Mouse (Mus musculus): ENCODE data around the gene Lrfn2.

Gene Lrfn2

DNA sequence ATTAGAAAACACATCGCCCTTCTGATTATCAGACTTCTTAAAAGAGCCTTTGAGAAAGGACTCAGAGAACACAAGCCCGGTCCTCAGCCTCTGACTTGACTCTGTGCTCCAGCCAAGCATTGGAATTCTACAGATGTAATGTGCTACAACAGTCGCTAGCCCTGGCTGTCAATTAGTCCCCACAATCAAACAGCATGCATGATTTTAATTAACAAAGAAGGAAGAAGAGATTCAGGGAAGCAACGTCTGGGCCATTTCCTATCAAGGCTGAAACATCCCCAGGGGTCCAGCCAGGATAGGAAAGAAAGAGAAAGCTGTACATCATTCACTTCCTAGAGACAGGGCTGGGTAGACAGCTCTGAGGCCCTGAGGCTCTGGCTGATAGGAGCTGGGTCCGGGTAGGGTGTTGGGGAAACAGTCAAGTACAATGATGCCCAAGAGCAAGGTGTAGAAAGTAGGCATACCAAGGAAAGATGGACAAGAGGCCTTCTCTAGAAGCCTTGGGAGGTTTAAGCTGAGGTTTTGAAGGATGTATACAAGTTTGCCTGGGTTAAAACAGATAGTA is 101.6 kb downstream of the Lrfn2 start:
- no peak for DNase-seq (ENCODE audit: low spot score in 2 of 2)

DNA sequence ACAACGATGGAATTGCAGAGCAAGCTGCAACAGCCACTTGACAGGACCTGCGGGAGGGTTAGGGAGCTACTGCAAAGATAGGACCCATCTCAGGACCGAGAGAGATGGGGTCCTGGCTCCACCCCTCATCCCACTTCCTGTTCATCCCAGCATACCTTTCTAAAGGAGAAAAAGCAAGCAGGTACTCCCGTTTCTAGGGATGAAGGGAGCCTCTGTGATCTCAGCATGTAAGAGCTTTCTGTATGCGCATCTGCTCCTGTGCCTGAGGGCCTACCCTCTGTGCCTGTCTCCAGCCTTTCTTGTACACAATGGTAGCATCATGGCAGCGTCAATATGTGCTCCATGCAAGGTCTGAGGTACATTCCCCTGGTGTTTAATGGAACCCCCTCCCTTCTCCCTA is 102.9 kb downstream of the Lrfn2 start:
- DNase-seq (ENCODE audit: low spot score in 2 of 2), result no peak

DNA sequence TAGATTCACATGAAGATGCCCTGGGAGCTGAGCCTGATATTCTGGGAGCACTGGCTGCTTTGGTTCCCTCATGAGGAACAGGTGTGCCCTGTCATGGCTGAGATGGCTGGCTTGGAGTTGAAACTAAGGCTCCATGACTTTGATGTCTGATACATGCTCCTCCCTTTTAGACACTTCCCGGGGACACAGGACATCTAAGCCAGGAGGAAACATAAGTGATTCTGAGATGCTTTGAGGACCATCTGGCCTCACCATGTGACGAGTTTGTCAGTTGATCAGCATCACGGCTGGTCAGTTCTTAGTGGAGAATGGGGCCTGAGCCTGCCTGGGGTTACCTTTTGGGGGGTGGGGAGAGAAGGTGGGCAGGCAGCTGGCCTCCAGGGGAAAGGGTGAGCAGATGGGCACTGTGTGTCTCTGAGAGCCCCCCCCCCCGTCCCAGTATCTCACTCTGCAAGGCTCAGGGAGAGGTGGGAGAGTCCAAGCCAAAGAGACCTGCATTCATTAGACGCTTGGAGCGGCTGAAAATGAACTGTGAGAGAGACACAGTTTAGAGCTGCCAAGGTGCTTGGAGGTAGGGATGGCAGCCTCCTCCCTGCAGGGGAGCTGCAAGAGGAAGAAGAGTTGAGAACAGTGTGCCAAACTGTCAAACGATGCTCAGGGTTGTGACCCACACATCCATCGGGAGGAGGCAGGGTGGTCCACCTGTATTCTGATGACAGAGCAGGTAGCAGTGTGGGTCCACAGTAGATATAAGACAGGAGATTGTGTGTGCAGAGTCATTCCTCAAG is 105.2 kb downstream of the Lrfn2 start:
- no peak for DNase-seq (ENCODE audit: low spot score in 2 of 2)

DNA sequence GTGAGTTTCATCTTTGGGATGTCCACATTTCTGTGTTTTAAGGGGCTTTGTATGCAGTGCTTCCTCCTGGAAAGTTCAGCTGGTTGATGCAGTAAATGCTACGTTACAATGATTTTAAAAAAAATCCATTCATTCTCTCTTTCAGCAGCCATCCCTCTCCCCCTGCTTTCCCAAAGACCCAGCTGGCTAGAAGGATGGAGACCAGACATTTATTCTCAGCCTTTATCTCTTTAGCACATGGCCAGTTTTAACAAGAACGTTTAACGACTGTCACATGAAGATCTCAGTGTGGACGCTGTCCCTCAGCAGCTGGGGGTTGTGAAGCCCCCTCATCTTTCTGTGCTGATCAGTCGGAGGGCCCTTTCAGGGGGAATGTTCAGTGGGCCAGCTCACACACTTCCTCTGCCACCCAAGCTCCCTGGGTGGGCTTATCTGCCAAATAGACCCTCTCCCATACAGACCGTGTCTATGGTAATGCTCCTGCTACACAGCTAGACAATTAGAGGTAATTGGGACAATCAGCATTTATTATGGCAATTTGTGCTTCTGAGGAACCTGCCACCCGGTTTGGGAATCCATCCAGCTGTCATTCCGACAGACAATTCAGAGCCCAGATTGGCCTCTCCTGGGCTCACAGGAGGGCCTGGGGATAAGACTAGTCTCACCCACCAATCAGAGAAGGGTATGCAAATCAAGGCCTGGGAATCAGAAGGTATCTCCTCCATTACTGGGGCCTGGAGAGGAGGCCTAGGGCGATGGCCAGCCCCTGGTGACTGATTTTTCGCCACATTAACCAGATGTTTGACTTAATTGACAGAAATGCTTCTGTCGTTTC is 111.8 kb downstream of the Lrfn2 start:
- no peak for DNase-seq (ENCODE audit: low spot score in 2 of 2)

DNA sequence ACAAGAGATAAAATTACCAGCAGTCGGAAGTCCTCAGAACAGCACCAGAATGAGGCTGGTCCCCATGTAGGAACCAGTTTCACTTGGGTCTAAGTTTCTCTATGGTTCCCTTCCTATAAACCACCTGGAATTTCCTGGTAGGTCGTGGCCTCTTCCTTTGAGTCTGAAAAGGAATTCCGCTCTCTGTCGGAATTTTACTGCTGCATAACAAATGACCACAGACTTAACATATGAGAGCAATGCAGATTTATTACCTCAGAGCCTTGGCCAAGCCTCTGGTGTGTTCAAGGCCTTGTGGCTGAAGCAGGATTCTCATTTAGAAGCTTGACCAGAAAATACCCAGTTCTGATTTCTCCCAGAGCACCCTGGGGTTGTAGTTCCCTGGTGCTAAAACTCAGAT is 115.7 kb downstream of the Lrfn2 start:
- no peak for DNase-seq (ENCODE audit: low spot score in 2 of 2)

DNA sequence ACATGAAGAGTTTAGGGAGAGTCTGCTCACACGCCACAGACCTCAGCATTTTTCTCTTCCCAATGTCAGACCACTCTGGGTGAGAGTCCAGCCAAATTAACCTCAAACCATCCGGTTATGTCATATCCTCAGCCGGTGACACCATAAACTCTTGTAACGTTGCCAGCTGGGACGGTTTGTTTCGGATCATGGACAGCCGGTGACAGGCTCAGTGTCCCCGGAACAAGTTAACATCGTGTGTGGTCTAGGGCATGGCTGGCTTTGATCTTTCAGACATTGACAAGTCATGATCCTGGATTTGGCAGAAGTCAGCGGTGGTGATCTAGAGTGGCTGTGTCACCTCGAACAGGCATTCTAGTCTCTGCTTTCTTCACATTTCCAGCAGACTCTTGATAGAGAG is 119.1 kb downstream of the Lrfn2 start:
- no peak for DNase-seq (ENCODE audit: low spot score in 2 of 2)

DNA sequence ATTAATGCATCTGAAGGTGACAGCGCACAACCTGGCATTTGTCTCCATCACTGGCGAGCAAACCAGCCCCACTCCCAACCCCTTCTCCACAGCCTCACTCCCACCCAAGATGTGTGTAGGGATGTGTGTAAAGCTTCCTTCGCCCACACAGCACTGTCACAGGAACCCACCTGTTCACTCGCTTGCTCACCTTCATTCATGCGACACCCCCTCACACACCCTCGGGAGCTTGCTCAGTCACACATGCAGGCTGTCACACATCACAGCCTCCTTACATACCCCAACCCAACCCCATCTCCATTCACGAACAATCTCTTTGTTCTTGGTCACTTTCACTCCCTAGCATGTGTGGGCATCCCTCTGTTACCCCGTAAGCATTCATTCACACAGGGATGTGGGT is 129.0 kb downstream of the Lrfn2 start:
- DNase-seq (ENCODE audit: low spot score in 2 of 2), result peak in 1 of 2 experiments; percentile 29

DNA sequence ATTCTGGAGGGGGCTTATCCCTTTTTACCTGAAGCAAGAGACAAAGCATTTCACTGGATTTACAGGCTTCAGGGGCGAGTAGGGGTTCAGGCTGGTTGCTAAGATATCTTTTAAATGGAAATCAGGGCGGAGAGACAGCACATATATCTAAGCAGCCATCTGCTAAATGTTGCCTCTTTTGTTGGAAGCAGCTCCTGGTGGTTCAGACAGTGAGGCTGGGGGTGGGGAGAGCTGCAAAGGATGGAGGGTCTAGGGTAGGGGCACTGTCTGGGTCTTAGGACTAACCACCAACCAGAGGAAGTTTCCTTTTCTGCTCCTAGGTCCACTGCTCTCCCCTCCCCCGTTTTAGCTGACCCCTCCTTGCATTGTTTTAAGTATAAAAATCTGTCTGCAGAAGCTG is 131.6 kb downstream of the Lrfn2 start:
- peak; percentile 24 for DNase-seq (ENCODE audit: low spot score in 2 of 2)

DNA sequence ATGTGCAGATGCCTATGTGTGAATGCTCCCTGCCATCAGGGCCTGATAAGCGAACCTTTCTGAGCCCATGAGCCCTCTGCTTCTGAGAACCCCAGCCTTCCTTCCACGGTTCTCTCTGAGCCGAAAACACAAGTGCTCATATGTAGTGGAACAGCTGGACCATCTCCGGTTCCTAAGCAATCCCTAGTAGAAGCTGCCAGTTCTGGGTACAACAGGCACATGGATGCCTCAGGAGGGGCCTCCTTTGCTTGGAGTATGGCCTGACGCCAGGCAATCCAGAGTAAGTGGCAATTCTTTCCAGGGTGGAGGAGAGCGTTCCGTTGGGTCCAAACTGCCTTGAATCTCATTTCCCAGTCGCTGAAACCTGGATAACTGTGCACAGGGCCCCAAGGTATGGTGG is 132.3 kb downstream of the Lrfn2 start:
- DNase-seq (ENCODE audit: low spot score in 2 of 2), result peak; percentile 29 to 66

DNA sequence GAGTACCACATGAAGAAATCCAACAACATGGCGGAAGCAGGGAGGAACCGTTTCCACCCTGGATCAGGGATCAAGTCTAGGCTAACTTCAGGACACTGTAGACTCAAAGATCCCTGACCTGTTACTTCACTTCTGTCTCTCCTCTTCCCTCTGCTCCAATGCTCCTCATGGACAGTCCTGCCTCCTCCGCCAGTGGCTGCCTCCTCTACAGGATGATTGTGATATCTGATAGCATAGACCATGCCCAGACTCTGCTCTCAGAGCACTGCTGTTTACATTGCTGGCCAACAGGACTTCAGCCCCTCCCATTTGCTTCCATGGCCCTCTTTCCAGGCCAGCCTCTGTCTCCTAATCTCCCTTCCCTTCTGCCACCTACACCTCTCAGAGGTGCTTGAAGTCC is 132.9 kb downstream of the Lrfn2 start:
- DNase-seq (ENCODE audit: low spot score in 2 of 2), result no peak

DNA sequence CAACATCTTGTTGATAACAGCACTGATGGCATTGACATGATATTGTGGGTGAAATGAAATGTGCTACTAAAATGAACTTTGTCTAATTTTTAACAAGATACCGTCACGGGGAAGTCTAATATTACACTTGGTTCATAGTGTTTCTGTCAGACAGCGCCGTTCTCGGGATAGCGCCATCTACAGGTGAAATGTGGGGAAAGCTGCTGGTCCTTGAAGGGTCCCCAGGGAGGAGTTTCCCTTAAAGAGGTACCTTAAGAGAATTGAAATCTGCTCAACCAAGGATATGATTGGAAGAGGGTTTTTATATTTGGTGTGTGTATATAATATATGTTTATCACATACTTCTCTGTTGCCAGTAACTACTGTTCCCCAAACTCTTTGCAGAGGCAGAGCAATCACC is 134.6 kb downstream of the Lrfn2 start:
- no peak for DNase-seq (ENCODE audit: low spot score in 2 of 2)

DNA sequence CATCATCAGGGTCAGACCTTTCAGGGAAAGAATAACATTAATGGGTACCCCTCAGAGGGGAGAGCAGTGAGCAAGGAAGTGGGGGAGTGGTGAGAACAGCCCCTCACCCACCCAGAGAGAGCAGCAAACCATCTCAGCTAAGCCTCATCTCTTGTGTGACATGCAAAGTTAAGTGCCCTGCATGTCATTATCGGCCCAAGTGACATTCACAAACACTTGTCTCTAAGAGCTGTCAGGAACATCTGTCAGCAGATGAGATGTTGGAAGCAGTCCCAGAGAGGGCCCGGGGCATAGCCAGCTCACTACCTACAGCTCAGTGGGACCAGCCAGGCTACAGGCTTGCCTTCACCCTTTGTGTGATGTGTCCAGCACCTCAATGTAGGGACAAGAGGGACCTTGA is 146.0 kb downstream of the Lrfn2 start:
- DNase-seq (ENCODE audit: low spot score in 2 of 2), result no peak

DNA sequence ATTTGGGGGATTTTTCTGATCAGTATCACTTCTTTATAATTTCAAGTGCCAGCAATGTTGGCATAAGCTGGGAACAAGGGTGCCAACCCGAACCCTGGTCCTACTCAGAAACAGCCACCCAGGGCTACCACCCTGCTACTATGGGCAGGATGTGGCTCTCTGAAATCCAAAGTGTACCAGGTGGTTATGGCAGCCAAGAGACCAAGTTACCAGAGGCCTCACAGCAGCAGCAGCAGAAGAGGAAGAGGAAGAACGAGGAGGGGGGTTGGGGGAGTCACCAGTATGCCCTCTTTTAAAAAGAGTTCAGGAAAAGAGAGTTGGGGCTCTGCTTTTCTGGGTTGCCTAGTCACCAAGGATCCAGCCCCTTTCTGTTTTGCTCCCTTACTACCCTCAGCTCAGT is 147.5 kb downstream of the Lrfn2 start:
- DNase-seq (ENCODE audit: low spot score in 2 of 2), result no peak

DNA sequence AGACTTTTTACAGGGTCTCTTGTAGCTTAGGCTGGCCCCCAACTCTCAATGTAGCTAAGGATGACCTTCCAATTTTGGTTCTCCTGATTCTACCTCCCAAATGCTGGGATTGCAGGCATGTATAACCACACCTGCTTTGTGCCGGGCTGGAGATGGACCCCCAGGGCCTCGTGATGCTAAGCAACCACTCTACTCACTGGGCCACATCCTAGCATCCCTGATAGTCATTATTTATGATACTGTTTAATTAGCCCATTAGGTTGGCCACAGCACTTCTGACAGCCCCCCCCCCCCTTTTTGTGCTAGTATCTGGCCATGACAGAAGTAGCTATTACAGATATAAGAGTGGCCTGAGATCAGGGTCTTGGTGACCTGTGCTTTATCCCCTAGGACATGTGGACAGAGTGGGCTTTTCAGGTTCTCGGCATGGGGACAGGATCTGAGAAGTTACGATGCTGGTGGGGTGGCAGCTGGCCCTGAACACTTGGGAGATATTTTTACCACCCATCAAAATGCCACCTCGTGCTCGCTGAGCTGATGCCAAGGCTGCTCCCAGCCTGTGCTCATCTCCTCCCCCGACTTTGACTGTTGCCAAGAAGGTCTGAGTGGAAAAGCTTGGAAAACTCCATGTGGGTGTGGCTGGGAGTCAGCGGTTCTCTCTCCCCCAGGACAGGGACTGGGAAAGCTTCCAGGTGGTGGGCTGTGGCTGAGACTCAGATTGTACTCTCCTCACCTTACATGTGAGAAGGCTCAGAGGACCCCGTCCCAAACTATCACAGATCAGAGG is 151.6 kb downstream of the Lrfn2 start:
- peak; percentile 87 to 94 for DNase-seq (ENCODE audit: low spot score in 2 of 2)

DNA sequence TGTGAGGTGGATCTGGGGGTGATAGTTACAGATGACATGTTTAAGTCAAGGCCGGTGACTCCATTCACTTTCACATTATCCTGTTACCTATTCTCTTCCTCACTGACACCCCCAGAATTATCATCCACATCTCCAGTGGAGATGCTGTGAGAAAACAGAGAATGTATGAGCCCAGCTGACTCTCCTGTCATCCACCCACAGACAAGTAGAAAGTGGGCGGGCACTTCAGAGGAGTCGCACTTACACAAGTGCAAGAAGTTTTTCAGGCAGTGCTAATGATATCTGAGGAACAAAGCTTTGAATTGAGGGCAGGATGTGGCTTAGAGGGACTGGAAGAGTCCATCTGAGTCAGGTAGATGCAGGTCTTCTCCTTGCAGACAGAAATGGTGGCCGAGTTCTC is 152.9 kb downstream of the Lrfn2 start:
- peak; percentile 42 to 80 for DNase-seq (ENCODE audit: low spot score in 2 of 2)

DNA sequence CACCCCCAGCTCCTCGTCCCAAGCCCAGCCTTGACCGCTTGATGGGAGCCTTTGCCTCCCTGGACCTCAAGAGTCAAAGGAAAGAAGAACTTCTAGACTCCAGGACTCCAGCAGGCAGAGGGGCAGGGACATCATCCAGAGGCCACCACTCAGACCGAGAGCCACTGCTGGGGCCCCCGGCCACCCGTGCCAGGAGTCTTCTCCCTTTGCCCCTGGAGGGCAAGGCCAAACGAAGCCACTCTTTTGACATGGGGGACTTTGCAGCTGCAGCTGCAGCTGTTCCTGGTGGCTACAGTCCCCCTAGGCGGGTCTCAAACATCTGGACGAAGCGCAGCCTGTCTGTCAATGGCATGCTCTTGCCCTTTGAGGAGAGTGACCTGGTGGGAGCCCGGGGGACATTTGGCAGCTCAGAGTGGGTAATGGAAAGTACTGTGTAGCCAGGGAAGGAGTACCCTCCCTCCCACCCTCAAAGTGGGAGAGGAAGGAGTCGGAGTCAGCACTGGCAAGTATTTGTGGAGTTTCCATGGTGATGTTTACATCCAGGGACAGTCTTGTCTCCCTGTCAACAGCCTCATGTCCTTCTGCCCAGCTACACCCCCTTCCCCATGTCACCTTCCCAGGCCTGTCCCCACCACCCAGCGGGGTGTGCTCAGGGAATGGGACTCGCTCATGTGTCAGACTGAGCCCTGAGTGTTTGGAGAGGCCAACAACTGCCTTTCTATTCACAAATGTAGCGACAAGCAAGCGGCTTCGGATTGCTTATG is 164.8 kb downstream of the Lrfn2 start:
- no peak for DNase-seq (ENCODE audit: low spot score in 2 of 2)

DNA sequence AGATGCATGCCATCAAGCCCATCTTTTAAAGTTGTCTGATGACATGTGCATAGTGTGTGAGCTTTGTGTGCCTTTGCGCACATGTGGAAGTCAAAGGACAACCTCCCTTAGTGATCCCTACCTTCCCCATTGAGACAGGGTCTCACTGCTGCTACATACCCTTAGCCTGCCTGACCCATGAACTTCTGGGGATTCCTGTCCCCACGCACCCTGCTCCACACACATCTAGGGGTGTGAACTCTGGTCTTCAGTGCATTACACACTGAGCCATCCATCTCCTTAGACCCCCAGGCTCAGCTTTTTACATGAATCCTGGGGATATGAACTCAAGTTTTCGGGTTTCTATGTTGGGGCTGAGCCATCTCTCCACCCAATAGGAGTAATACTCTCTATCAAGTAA is 179.2 kb downstream of the Lrfn2 start:
- DNase-seq (ENCODE audit: low spot score in 2 of 2), result no peak

DNA sequence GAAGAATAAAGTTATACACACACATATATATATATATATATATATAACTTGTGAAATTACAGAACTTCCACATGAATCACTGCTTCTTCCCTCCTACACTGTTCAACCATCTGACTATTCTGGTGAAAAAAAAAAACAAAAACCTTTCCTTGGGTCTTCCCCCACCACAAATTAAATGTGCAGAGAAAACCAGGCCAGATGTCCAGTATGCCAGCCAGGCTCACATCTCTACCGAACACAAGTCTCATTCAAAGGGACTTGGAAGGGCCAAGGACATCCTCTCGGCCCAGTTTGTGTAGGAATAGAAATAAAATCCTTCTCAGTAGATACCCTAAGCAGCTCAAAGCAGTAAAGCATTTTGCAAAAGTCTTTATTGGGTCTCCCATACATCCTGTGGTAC is 179.7 kb downstream of the Lrfn2 start:
- DNase-seq (ENCODE audit: low spot score in 2 of 2), result peak; percentile 31 to 49

DNA sequence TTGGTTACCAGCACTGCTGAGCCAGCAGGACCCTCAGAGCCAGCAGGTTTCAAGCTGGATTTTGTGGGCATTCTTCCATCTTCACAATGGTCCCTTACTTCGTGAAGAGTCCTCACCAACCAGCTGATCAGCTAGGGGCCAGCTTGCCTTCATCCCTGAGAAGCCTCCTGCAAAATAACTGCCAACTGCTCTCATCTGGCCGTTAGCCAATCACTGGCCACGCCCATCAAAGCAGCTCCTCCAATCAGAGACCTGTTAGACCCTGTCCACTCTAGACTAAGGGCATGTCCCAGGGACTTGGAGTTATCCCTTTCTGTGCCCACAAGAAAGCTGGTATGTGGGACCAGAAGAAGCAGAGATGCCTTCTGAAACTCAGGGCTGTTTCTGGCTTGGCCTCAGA is 181.2 kb downstream of the Lrfn2 start:
- DNase-seq (ENCODE audit: low spot score in 2 of 2), result no peak

DNA sequence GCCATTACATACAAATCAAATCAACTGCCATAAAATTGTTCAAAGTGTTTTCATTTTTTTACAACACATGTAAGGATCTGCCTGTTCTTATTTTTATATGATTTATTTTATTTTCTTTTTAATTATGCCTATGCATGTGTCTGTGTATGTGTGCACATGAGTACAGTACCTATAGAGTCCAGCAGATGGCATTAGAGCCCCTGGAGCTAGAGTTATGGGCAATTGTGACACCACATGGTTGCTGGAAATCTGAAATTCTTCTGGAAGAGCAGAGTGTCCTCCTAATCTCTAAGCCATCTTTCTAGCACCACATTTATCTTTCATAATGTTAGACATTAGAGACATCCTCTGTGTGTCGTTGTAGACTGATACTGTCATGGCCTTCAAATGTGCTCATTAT is 192.0 kb downstream of the Lrfn2 start:
- no peak for DNase-seq (ENCODE audit: low spot score in 2 of 2)

DNA sequence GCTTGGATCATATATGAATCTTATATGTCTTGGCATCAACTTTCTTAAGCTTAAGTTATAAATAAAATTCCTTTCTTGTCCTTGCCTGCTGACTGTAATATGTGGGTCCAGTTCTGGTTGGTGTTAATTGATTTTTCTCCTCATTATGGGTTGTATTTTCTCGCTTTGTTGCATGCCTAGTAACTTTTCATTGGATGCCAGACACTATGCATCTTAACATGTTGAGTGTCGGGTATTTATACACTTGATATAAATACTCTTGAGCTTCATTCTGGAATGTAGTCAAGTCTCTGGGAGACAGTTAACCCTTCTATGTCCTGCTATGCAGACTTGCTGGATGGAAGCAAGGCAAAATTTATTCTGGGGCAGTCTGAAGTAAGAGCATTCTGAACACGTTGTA is 192.5 kb downstream of the Lrfn2 start:
- no peak for DNase-seq (ENCODE audit: low spot score in 2 of 2)

All from frontal cortex, postnatal 36 days (tissue).